Mouse (Mus musculus): ENCODE results near the gene Gm26558. TPM values are rescaled to one million over a fixed set of nuclear protein-coding genes. Genes with fewer than 3 reads are reported as not detected.

Gene Gm26558
- total and polyA plus RNA-seq, 3 experiments = not detected

DNA sequence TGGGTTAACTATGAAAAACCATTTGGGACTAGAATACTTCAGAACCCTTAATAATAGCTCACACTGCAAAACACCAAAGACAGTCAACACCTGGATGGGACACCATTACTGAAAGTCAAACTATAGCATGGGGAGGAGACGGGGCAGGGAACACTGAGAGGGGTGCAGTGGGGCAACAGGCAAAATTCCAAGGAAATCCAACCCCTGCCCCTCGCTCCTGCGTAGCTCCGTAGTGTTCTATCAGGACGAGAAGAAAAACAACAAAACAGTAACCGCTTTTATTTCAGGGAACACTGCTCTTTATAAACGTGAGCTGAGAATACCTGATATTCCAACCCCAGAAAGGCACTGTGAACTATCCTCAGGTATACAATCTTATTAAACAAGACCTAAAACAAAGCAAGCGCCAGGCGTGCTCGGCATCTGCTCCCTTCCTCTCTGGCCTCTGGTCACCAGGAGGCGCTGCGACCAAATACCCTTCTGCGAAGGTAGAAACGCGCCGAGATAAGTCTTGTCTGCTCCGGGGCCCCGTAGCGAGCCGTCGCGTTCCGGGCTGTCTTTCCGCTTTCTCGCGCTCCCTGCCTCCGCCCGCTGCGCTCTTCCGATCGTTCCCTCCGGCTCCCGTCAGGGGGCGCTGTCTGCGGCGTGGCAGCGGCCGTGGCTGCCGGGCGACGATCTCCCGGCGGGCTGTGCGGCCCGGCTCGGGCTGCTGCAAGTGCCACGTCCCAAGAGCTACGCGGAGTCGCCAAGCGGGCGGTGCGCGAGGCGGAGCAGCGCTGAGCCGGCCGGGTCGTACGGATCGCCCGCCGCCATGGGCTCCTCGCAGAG lies 807 bp downstream of the Gm26558 start, which contains the start of gene Gorasp2:
Gorasp2 (plus strand) TSS at position 690 of the 828 bp plus-strand sequence.
- Histone ChIP-seq H3K4me1 (ENCODE audit: control insufficient read depth, insufficient read depth, low read length) (peaks cover 6% of the 10 kb centered on the region), H3K4me3 (peak within 1 kb of the TSS; percentile 80), H3K27ac (peak within 1 kb of the TSS; percentile 88), H3K27me3 (ENCODE audit: control insufficient read depth, insufficient read depth, low read length) (no peaks in the 10 kb centered on the region), H3K79me2 (replicated peaks; ENCODE audit: control insufficient read depth, insufficient read depth, low read length) (peaks cover 1% of the 10 kb centered on the region; the same call in 1 of the 2 replicates), H3K9ac (ENCODE audit: low read depth, low read length) (peak within 1 kb of the TSS; percentile 89), H3K36me3 (ENCODE audit: control insufficient read depth, insufficient read depth, low read length) (peaks cover 13% of the 10 kb centered on the region)
- TF ChIP-seq CTCF (IDR thresholded peaks at IDR 0.05) = peak; percentile 100; the same call in 1 of the 2 replicates
- peak; percentile 81 for TF ChIP-seq POLR2A (IDR thresholded peaks at IDR 0.05; ENCODE audit: insufficient read depth, low read depth, low read length)
- peak; percentile 89 for TF ChIP-seq EP300 (IDR thresholded peaks at IDR 0.05; ENCODE audit: insufficient read depth, low read depth, low read length)
- DNase-seq = peak; percentile 97 to 98
- WGBS = 1% methylated on average over 63 of the region's 64 CpGs
- intact Hi-C loops (cut with DNase I) = loop anchor here (5.0 to 10.0 kb wide), 2 partner anchors 551 to 936 kb away; partner anchors contain the start of genes Dync1i2 and Ppig

DNA sequence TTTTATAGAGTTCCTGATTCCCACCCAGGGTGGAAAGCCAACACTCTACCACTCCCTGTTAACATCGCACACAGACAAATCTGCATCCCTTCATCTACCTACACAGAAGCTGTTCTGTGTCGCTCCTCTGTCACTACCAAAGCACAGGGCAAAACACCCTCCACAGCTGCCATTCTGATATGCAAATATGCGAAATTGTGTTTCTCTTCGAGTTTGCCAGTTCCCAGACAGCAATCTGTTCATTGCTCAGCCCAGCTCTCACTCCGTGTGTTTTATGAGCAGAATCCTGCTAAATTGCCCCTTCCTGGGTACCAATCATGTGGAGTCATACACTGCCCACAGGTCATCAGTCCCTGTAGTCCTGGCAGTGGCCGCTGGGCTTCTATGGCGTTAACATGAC lies 4.8 kb downstream of the Gm26558 start:
- no peaks in the 10 kb centered on the region for H3K79me2 ChIP-seq (replicated peaks; ENCODE audit: control insufficient read depth, insufficient read depth, low read length)
- H3K4me1 ChIP-seq (ENCODE audit: control insufficient read depth, insufficient read depth, low read length) = peaks cover 1% of the 10 kb centered on the region
- TF ChIP-seq EP300 (IDR thresholded peaks at IDR 0.05; ENCODE audit: insufficient read depth, low read depth, low read length) (no peak), CTCF (IDR thresholded peaks at IDR 0.05) (no peak), POLR2A (IDR thresholded peaks at IDR 0.05; ENCODE audit: insufficient read depth, low read depth, low read length) (no peak)
- no peak overlapping the region for H3K9ac ChIP-seq (ENCODE audit: low read depth, low read length)
- no peak overlapping the region for H3K27ac ChIP-seq
- no peaks in the 10 kb centered on the region for H3K27me3 ChIP-seq (ENCODE audit: control insufficient read depth, insufficient read depth, low read length)
- H3K36me3 ChIP-seq (ENCODE audit: control insufficient read depth, insufficient read depth, low read length) = no peaks in the 10 kb centered on the region
- WGBS = 69% methylated on average over 7 of the region's 7 CpGs
- no peak overlapping the region for H3K4me3 ChIP-seq
- no peak for DNase-seq
- intact Hi-C loops (cut with DNase I) = no loop called here

DNA sequence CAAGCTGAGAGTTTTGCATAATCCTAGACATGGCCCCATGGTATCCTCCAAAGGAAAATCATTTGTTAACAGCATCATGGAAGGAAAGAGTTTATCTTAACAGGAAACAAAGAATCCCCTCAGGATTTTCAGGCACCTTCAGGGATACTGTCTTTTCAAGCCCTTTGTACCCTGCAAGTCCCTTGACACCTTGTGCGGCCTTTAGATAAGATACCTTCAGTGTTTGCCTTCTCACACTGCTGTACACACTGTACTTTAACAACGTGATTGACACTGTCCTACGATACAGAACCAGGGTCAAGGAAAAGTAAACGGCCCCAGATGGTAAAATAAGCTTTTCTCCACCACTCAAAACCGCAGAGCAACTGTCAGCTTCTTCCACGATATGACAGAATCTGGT lies 10.1 kb downstream of the Gm26558 start:
- no peak for DNase-seq

DNA sequence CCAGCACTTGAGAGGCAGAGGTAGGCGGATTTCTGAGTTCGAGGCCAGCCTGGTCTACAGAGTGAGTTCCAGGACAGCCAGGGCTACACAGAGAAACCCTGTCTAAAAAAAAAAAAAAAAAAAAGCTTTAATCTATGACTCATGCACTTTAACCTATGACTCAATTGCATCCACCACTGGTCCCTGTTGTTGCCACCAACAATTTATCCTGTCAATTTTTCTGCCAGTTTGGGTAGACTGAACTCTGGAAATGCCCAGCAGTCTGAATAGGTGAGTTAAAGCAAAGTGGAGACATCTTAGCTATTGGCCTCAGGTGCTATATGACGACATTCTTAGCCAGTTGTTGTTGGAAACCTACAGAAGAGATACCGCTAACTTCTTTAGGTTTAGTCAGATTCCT lies 12.4 kb downstream of the Gm26558 start:
- H3K9ac ChIP-seq (ENCODE audit: low read depth, low read length) = no peak overlapping the region
- H3K79me2 ChIP-seq (replicated peaks; ENCODE audit: control insufficient read depth, insufficient read depth, low read length) = no peaks in the 10 kb centered on the region
- 88% methylated on average over 4 of the region's 4 CpGs for WGBS
- H3K36me3 ChIP-seq (ENCODE audit: control insufficient read depth, insufficient read depth, low read length) = no peaks in the 10 kb centered on the region
- no peak overlapping the region for H3K27ac ChIP-seq
- H3K4me3 ChIP-seq = no peak overlapping the region
- H3K4me1 ChIP-seq (ENCODE audit: control insufficient read depth, insufficient read depth, low read length) = no peaks in the 10 kb centered on the region
- DNase-seq = no peak
- TF ChIP-seq CTCF (IDR thresholded peaks at IDR 0.05) (no peak), EP300 (IDR thresholded peaks at IDR 0.05; ENCODE audit: insufficient read depth, low read depth, low read length) (no peak), POLR2A (IDR thresholded peaks at IDR 0.05; ENCODE audit: insufficient read depth, low read depth, low read length) (no peak)
- H3K27me3 ChIP-seq (ENCODE audit: control insufficient read depth, insufficient read depth, low read length) = no peaks in the 10 kb centered on the region
- intact Hi-C loops (cut with DNase I) = no loop called here

More for the DNA sequence above, 10.1 kb downstream of the Gm26558 start:
- intact Hi-C loops (cut with DNase I) = no loop called here
- no peaks in the 10 kb centered on the region for H3K4me1 ChIP-seq (ENCODE audit: control insufficient read depth, insufficient read depth, low read length)
- no peaks in the 10 kb centered on the region for H3K79me2 ChIP-seq (replicated peaks; ENCODE audit: control insufficient read depth, insufficient read depth, low read length)
- no peak overlapping the region for H3K9ac ChIP-seq (ENCODE audit: low read depth, low read length)
- H3K27ac ChIP-seq = no peak overlapping the region
- H3K36me3 ChIP-seq (ENCODE audit: control insufficient read depth, insufficient read depth, low read length) = no peaks in the 10 kb centered on the region
- 27% methylated on average over 6 of the region's 6 CpGs for WGBS
- no peaks in the 10 kb centered on the region for H3K27me3 ChIP-seq (ENCODE audit: control insufficient read depth, insufficient read depth, low read length)
- no peak overlapping the region for H3K4me3 ChIP-seq
- TF ChIP-seq POLR2A (IDR thresholded peaks at IDR 0.05; ENCODE audit: insufficient read depth, low read depth, low read length) (no peak), EP300 (IDR thresholded peaks at IDR 0.05; ENCODE audit: insufficient read depth, low read depth, low read length) (no peak), CTCF (IDR thresholded peaks at IDR 0.05) (no peak)

DNA sequence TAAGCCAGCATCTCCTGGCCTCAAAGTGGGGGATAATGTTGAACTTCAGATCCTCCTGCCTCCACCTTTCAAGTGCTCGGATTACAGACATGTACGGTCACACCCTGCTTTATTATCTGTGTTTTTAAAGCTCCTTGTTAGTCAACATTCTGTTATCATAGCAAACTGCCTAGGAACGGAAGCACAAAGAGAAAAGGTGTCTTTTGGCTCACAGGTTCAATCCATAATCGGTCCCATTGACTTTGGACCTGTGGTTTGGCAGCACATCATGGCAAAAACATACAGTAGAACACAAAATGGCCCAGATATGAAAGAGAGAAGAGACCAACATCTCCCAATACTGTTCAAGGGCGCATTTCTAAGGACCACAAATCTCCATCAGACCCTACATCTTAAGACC lies 13.6 kb downstream of the Gm26558 start:
- TF ChIP-seq POLR2A (IDR thresholded peaks at IDR 0.05; ENCODE audit: insufficient read depth, low read depth, low read length) (no peak), EP300 (IDR thresholded peaks at IDR 0.05; ENCODE audit: insufficient read depth, low read depth, low read length) (no peak), CTCF (IDR thresholded peaks at IDR 0.05) (no peak)
- H3K27ac ChIP-seq = no peak overlapping the region
- H3K27me3 ChIP-seq (ENCODE audit: control insufficient read depth, insufficient read depth, low read length) = no peaks in the 10 kb centered on the region
- H3K36me3 ChIP-seq (ENCODE audit: control insufficient read depth, insufficient read depth, low read length) = no peaks in the 10 kb centered on the region
- no peaks in the 10 kb centered on the region for H3K4me1 ChIP-seq (ENCODE audit: control insufficient read depth, insufficient read depth, low read length)
- intact Hi-C loops (cut with DNase I) = no loop called here
- no peak for DNase-seq
- H3K79me2 ChIP-seq (replicated peaks; ENCODE audit: control insufficient read depth, insufficient read depth, low read length) = no peaks in the 10 kb centered on the region
- no peak overlapping the region for H3K4me3 ChIP-seq
- 82% methylated on average over 5 of the region's 5 CpGs for WGBS
- no peak overlapping the region for H3K9ac ChIP-seq (ENCODE audit: low read depth, low read length)

DNA sequence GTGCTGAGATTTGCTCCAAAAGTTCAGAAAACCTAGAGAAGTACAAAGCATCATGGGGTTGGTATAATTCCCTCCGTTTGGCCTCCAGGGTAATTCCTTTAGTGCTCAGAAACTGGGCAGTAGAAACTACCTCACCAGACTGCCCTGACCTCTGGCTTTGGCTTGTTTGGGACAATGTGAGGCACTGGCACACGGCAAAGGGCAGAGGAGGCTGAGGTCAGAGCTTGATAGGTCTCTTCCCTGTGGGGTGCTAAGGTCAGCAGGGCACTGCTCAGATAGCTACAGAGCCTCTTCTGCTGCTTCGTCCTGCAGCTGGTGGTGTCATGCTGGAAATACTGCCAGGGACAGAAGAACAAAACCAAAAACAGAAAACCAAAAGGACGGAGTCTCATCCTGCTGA lies 14.2 kb downstream of the Gm26558 start:
- H3K27ac ChIP-seq = no peak overlapping the region
- H3K79me2 ChIP-seq (replicated peaks; ENCODE audit: control insufficient read depth, insufficient read depth, low read length) = no peaks in the 10 kb centered on the region
- no peak for DNase-seq
- H3K27me3 ChIP-seq (ENCODE audit: control insufficient read depth, insufficient read depth, low read length) = no peaks in the 10 kb centered on the region
- no peaks in the 10 kb centered on the region for H3K36me3 ChIP-seq (ENCODE audit: control insufficient read depth, insufficient read depth, low read length)
- H3K4me3 ChIP-seq = no peak overlapping the region
- WGBS = 49% methylated on average over 4 of the region's 4 CpGs
- no peak overlapping the region for H3K9ac ChIP-seq (ENCODE audit: low read depth, low read length)
- TF ChIP-seq POLR2A (IDR thresholded peaks at IDR 0.05; ENCODE audit: insufficient read depth, low read depth, low read length) (no peak), EP300 (IDR thresholded peaks at IDR 0.05; ENCODE audit: insufficient read depth, low read depth, low read length) (no peak), CTCF (IDR thresholded peaks at IDR 0.05) (no peak)
- intact Hi-C loops (cut with DNase I) = no loop called here
- no peaks in the 10 kb centered on the region; the same call in 1 of the 2 replicates for H3K4me1 ChIP-seq (ENCODE audit: control insufficient read depth, insufficient read depth, low read length)
